Mouse (Mus musculus) CH12.LX (cell line): ENCODE measurements around the gene Slbp.

ENCODE experiments used
- E2F4 ChIP-seq: IDR thresholded peaks from 2 replicates; pipeline ENCODE4 v1.6.1; 2011; ENCODE audit warnings: low read depth, low read length, improper control_type of control experiment; ENCODE audit not compliant: insufficient replicate concordance
- EP300 ChIP-seq: IDR thresholded peaks from 2 replicates; pipeline ENCODE4 v1.6.1; 2011; ENCODE audit warnings: low read length, improper control_type of control experiment
- USF2 ChIP-seq: conservative IDR thresholded peaks from 2 replicates; pipeline ENCODE4 v1.6.1; 2011; ENCODE audit warnings: low read depth, low read length, improper control_type of control experiment

- TF ChIP-seq USF2 = no peak
- no peak for TF ChIP-seq E2F4
- TF ChIP-seq EP300 = no peak
These were observed 44.1 kb upstream of the Slbp start for GRCm38 (mm10) chr5:33696430-33696829.
